In the genomic region with DNA sequence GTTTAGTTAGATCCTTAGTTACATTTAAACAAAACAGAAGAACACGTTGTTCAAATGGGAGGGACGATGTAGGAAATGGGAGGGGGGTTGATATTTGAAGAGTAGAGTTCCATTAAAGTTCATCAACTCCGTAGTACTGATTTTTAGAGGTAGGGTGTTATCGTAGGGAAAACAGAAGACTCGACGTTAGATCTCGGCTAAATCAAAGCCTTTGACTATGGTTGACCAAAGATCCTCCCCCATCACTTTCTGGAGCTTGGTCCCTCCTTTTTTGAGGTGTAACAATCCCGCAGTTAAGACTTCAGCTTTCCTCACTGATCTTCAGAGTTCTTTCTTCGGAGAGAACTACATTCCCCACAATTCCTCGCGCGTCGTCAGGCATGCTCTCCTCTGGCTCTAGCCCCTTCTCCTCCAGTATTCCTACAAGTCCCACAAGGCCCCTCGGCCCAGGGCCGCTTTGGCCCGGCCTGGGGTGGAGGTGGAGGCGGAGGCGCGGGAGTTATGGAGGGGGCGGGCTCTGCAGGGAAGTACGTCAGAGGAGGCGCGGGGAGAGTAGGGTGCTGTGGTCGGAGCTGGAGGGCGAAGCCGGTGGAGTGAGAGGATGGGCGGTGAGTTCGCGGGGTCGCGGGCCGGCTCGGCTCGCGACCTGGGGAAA, we compare ENCODE assay signal across 7 mouse cellular contexts. TPM values are rescaled to one million over a fixed set of nuclear protein-coding genes. Genes with fewer than 3 reads are reported as not detected.
A peak's percentile ranks its signal among the peaks of the same experiment; 100 is the strongest.
DNase-seq lines count a peak whose midpoint lies in the region; ATAC-seq lines count a peak whose summit lies in the region.

Cldnd1 (plus strand) TSS at position 434 of the 655 bp plus-strand sequence.

- peaks cover 23% of the 10 kb centered on the region for H3K36me3 ChIP-seq in embryonic facial prominence, embryonic 12.5 days
- H3K36me3 ChIP-seq in limb, embryonic 11.5 days (ENCODE audit: control insufficient read depth, insufficient read depth, low read length), result peaks cover 8% of the 10 kb centered on the region
- H3K36me3 ChIP-seq in midbrain, embryonic 14.5 days (ENCODE audit: control insufficient read depth, insufficient read depth, low read length), result peaks cover 25% of the 10 kb centered on the region

- no peaks in the 10 kb centered on the region for H3K9me3 ChIP-seq in embryonic facial prominence, embryonic 12.5 days
- H3K9me3 ChIP-seq in limb, embryonic 11.5 days (ENCODE audit: control insufficient read depth, low read length), result no peaks in the 10 kb centered on the region
- H3K9me3 ChIP-seq in midbrain, embryonic 14.5 days (ENCODE audit: control insufficient read depth, low read length), result no peaks in the 10 kb centered on the region

- peak within 1 kb of the TSS; percentile 65 for H3K4me2 ChIP-seq in embryonic facial prominence, embryonic 12.5 days (replicated peaks)
- peak within 1 kb of the TSS; percentile 51 for H3K4me2 ChIP-seq in limb, embryonic 11.5 days (ENCODE audit: low read depth, severe bottlenecking)
- H3K4me2 ChIP-seq in midbrain, embryonic 14.5 days (ENCODE audit: low read length), result peak within 1 kb of the TSS; percentile 71

- peaks cover 6% of the 10 kb centered on the region for H3K4me1 ChIP-seq in embryonic facial prominence, embryonic 12.5 days
- H3K4me1 ChIP-seq in limb, embryonic 11.5 days (ENCODE audit: control insufficient read depth, insufficient read depth, low read length), result no peaks in the 10 kb centered on the region
- H3K4me1 ChIP-seq in midbrain, embryonic 14.5 days (ENCODE audit: control insufficient read depth, insufficient read depth, low read length), result peaks cover 6% of the 10 kb centered on the region; the same call in 1 of the 2 replicates

- peak; percentile 100 for ATAC-seq in embryonic facial prominence, embryonic 12.5 days (ENCODE audit: insufficient number of reproducible peaks, insufficient read depth, low FRiP score, low TSS enrichment)
- peak; percentile 100 for ATAC-seq in limb, embryonic 11.5 days (ENCODE audit: insufficient number of reproducible peaks, low FRiP score, low TSS enrichment, low read depth)
- peak; percentile 100 for ATAC-seq in midbrain, embryonic 14.5 days (ENCODE audit: low FRiP score, low TSS enrichment)

- peak; percentile 95 for DNase-seq in adrenal gland, postnatal 25 days
- peak; percentile 100 for DNase-seq in heart, adult 11 months
- peak; percentile 91 for DNase-seq in kidney, adult 18-20 months
- DNase-seq in limb, embryonic 11.5 days (ENCODE audit: low spot score), result peak; percentile 96
- DNase-seq in midbrain, embryonic 14.5 days, result peak; percentile 98
- DNase-seq in spleen, adult 18-20 months, result peak; percentile 89 to 94

- H3K27me3 ChIP-seq in embryonic facial prominence, embryonic 12.5 days, result no peaks in the 10 kb centered on the region
- H3K27me3 ChIP-seq in limb, embryonic 11.5 days (ENCODE audit: control insufficient read depth, insufficient read depth, low read length), result no peaks in the 10 kb centered on the region
- no peaks in the 10 kb centered on the region for H3K27me3 ChIP-seq in midbrain, embryonic 14.5 days (ENCODE audit: control insufficient read depth, insufficient read depth, low read length)

- peak within 1 kb of the TSS; percentile 83 for H3K9ac ChIP-seq in embryonic facial prominence, embryonic 12.5 days
- peak within 1 kb of the TSS; percentile 51 for H3K9ac ChIP-seq in limb, embryonic 11.5 days (ENCODE audit: low read length)
- H3K9ac ChIP-seq in midbrain, embryonic 14.5 days (replicated peaks; ENCODE audit: low read length), result peak within 1 kb of the TSS; percentile 80

- H3K4me3 ChIP-seq in embryonic facial prominence, embryonic 12.5 days, result peak within 1 kb of the TSS; percentile 78
- H3K4me3 ChIP-seq in limb, embryonic 11.5 days (ENCODE audit: low read depth, low read length), result peak within 1 kb of the TSS; percentile 44
- peak within 1 kb of the TSS; percentile 81 for H3K4me3 ChIP-seq in midbrain, embryonic 14.5 days (replicated peaks; ENCODE audit: low read depth, low read length)

- WGBS in embryonic facial prominence, embryonic 12.5 days, result 2% methylated on average over 35 of the region's 35 CpGs
- WGBS in limb, embryonic 11.5 days, result 2% methylated on average over 25 of the region's 35 CpGs
- 2% methylated on average over 35 of the region's 35 CpGs for WGBS in midbrain, embryonic 14.5 days

- peak within 1 kb of the TSS; percentile 86 for H3K27ac ChIP-seq in embryonic facial prominence, embryonic 12.5 days
- no peak within 1 kb of the TSS for H3K27ac ChIP-seq in limb, embryonic 11.5 days (replicated peaks; ENCODE audit: low read depth, low read length)
- H3K27ac ChIP-seq in midbrain, embryonic 14.5 days (replicated peaks; ENCODE audit: low read depth, low read length), result peak within 1 kb of the TSS; percentile 86

RNA-seq across cellular contexts. Expression of gene Cldnd1, which starts in this region (rescaled TPM):
- 59.3 and 65.5 TPM in 2 replicates for total RNA-seq in adrenal gland, postnatal 25 days (2021)
- 117 and 121 TPM in 2 replicates for polyA plus RNA-seq in embryonic facial prominence, embryonic 12.5 days (2016; fragmentation: Nextera tagmentation; extraction: Ambion mirVana)
- 126 and 129 TPM in 2 replicates for polyA plus RNA-seq in limb, embryonic 11.5 days (2014; fragmentation: Nextera tagmentation; extraction: Ambion mirVana)
- 134 and 151 TPM in 2 replicates for polyA plus RNA-seq in midbrain, embryonic 14.5 days (2014; fragmentation: Nextera tagmentation; extraction: Ambion mirVana)
